Mouse (Mus musculus): ENCODE data around the gene Prcp. TPM values are rescaled to one million over a fixed set of nuclear protein-coding genes. Genes with fewer than 3 reads are reported as not detected.
"Not testable (repeated sequence)": the region's sequence is repeated elsewhere in the genome, so short reads cannot be mapped to it uniquely, and the experiment has no call there.

Prcp gene
- total RNA-seq, 2 experiments from 2014 or later: 58.1 to 62.3 TPM

GRCm38 (mm10) chr7:92887230-92887629, 13.0 kb downstream of the Prcp start:
- intact Hi-C loops (cut with DNase I): no loop called here
- DNase-seq: no peak

GRCm38 (mm10) chr7:92890211-92890610, 15.9 kb downstream of the Prcp start:
- intact Hi-C loops (cut with DNase I): no loop called here

GRCm38 (mm10) chr7:92890618-92891230, 16.5 kb downstream of the Prcp start:
- DNase-seq: peak in 1 of 2 experiments; percentile 35
- intact Hi-C loops (cut with DNase I): no loop called here

More at GRCm38 (mm10) chr7:92890211-92890610, 15.9 kb downstream of the Prcp start:
- no peak for DNase-seq

- DNase-seq: no peak
- intact Hi-C loops (cut with DNase I): loop anchor here (1.0 kb wide), 1 partner anchor 19 kb away; the partner anchor contains the start of genes Ddias and Prcp
These were observed 19.2 kb downstream of the Prcp start for GRCm38 (mm10) chr7:92893478-92893877.

- intact Hi-C loops (cut with DNase I): loop anchor here (2.0 to 5.0 kb wide), 2 partner anchors 66 to 201 kb away; no protein-coding TSS in a partner anchor
- DNase-seq: no peak
These were observed 21.8 kb downstream of the Prcp start for GRCm38 (mm10) chr7:92896036-92896435.

GRCm38 (mm10) chr7:92897021-92897420, 22.8 kb downstream of the Prcp start:
- DNase-seq: peak; percentile 41 to 55
- intact Hi-C loops (cut with DNase I): loop anchor here (2.0 to 5.0 kb wide), 2 partner anchors 65 to 200 kb away; no protein-coding TSS in a partner anchor

- DNase-seq: peak; percentile 71 to 80
- intact Hi-C loops (cut with DNase I): loop anchor here (1.0 kb wide), 1 partner anchor 29 kb away; the partner anchor contains the start of genes Ddias and Prcp
These were observed 29.2 kb downstream of the Prcp start for GRCm38 (mm10) chr7:92903360-92904038.

- DNase-seq; intact Hi-C loops (cut with DNase I): not testable (repeated sequence)
These were observed 30.0 kb downstream of the Prcp start for GRCm38 (mm10) chr7:92904285-92904684.

GRCm38 (mm10) chr7:92920172-92920856, 46.0 kb downstream of the Prcp start:
- intact Hi-C loops (cut with DNase I): no loop called here

GRCm38 (mm10) chr7:92920857-92921172, 46.5 kb downstream of the Prcp start:
- intact Hi-C loops (cut with DNase I): no loop called here
- DNase-seq: no peak

More at GRCm38 (mm10) chr7:92920172-92920856, 46.0 kb downstream of the Prcp start:
- DNase-seq: no peak

- no peak for DNase-seq
- intact Hi-C loops (cut with DNase I): loop anchor here (1.0 kb wide), 1 partner anchor 73 kb away; no protein-coding TSS in a partner anchor
These were observed 58.5 kb downstream of the Prcp start for GRCm38 (mm10) chr7:92932792-92933191.

GRCm38 (mm10) chr7:92933308-92933948, 59.2 kb downstream of the Prcp start:
- DNase-seq: peak; percentile 79 to 82
- intact Hi-C loops (cut with DNase I): loop anchor here (1.0 kb wide), 1 partner anchor 72 kb away; no protein-coding TSS in a partner anchor

GRCm38 (mm10) chr7:92936747-92937146, 62.5 kb downstream of the Prcp start:
- intact Hi-C loops (cut with DNase I): no loop called here
- DNase-seq: no peak

- DNase-seq: peak; percentile 25 to 42
- intact Hi-C loops (cut with DNase I): loop anchor here (2.0 kb wide), 1 partner anchor 39 kb away; no protein-coding TSS in a partner anchor
These were observed 63.7 kb downstream of the Prcp start for GRCm38 (mm10) chr7:92937955-92938354.

- no peak for DNase-seq
- intact Hi-C loops (cut with DNase I): loop anchor here (2.0 kb wide), 1 partner anchor 41 kb away; no protein-coding TSS in a partner anchor
These were observed 65.5 kb downstream of the Prcp start for GRCm38 (mm10) chr7:92939776-92940175.

GRCm38 (mm10) chr7:92950775-92951174, 76.5 kb downstream of the Prcp start:
- DNase-seq: peak; percentile 26 to 35
- intact Hi-C loops (cut with DNase I): no loop called here

GRCm38 (mm10) chr7:92952210-92952609, 77.9 kb downstream of the Prcp start:
- DNase-seq: no peak
- intact Hi-C loops (cut with DNase I): no loop called here

- DNase-seq: peak in 1 of 2 experiments; percentile 21
- intact Hi-C loops (cut with DNase I): loop anchor here (2.0 to 10.0 kb wide), 4 partner anchors 62 to 325 kb away; partner anchors contain the start of genes Ankrd42 and Rab30
These were observed 85.5 kb downstream of the Prcp start for GRCm38 (mm10) chr7:92959758-92960157.

GRCm38 (mm10) chr7:92961876-92962275, 87.6 kb downstream of the Prcp start:
- no peak for DNase-seq
- intact Hi-C loops (cut with DNase I): loop anchor here (1.0 to 10.0 kb wide), 4 partner anchors 65 to 327 kb away; partner anchors contain the start of genes Ankrd42, Ddias, Prcp and Rab30

Data from heart, postnatal 10 days (tissue).